Mouse (Mus musculus): Measurements from ENCODE around the gene Tent4b.

Tent4b gene

DNA sequence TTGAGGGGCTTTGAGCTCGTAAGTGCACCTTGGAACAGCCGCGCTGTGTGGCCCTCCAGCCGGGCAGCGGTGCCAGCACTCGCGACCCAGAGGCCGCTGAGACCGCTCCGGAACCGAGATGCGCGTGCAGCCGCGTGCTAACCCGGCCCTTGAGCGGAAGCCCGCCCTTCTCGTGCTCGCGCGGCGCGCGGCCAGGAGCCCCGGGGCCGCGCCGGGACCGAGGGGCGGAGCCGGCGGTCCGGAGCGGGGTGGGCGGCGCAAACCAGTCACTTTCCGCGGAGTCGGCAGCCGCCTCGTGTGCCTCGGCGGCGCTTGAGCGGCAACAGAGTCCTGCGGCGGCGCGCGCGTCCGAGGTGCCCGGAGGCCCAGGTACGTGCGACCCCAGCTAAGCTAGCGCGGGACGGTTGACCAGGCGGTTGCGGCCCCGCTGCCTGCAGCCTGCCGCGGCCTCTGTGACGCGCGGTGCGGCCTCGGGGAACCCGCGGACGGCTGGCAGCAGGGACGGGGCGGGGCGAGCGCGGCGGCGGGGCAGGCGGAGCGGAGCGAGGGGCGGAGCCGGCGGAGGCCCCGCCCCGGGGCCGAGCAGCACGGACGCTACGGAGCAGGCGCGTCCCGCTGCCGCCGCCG lies at the start of gene Tent4b:
Gene Tent4b, plus strand, starts transcription at position 269 of the 627 bp plus-strand sequence.
- in situ Hi-C loops (cut with MboI; ENCODE audit: unreplicated experiment in 2 of 2), result no loop called here

DNA sequence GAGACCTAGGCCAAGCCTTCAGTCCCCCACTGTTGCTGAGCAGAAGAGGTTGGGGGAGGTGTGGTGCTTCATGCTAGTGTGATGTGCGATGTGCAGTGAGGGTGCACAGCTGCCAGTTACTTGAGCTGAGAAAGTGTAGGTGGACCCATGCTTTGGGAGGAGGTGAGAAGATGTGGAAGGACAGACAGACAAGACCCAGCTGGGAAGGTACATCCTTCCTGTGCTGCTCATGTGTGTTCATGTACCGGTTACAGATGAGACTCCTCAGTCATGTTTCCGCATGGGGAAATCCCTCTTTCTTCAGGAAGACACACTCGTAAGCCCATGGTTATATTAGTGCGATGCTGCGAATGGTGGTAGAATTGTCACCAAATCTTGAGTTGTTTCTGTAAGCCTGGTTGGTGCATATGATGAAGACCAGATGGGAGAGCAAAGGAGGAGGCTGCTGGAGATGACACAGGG lies 48.1 kb upstream of the Tent4b start:
- in situ Hi-C loops (cut with MboI; ENCODE audit: unreplicated experiment in 2 of 2), result loop anchor here (10.0 to 25.0 kb wide), 2 partner anchors 439 to 556 kb away; no protein-coding TSS in a partner anchor

DNA sequence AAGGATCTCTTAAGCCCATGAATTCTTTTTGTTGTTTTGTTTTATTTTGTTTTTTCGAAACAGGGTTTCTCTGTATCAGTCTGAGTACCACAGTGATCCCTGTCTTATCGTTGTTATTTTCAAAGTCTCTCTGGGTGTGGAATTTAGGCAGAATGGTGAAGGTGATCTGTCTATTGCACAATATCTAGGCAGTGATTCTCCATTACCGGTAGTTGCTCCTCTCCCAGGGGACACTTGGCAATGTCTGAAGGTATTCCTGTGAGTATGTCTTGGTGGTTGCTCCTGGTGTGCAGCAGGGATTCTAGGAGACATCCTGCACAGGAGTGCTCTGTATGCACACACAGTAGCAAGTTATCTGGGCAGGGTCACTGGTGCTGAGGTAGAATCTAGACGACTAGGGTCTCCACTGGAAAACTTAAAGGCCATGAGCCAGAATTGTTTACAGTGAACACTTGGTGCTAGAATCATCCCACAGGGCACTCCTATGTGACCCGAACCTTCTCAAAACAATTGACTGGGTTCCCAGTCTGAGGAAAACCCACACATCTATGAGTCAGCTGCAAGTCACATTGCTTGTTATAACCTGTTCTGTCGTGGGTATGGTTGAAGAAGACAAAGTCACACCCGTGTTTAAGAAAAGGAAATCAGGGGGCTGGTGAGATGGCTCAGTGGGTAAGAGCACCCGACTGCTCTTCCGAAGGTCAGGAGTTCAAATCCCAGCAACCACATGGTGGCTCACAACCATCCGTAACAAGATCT lies 38.6 kb upstream of the Tent4b start:
- in situ Hi-C loops (cut with MboI; ENCODE audit: unreplicated experiment in 2 of 2), result loop anchor here (5.0 to 25.0 kb wide), 3 partner anchors 43 to 448 kb away; partner anchors contain the start of gene Cnep1r1 (in 1 of the 2)

DNA sequence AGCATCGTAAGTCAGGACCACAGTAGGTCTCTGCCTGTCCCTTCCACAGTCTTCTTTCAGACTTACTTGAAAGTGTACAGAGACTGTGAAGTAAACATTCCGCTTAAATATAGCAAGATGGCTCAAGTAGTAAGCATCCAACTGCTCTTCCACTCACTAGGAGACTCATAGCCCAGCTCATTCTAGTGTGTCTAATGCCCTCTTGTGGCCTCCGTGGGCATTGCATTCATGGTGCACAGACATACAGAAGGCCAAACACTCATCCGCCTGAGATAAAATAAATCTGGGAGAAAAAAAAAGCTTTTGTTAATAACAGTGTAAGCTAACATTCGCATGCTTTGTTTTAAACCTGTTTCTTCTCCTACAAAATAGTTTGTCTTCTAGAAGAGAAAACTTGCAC lies 37.6 kb upstream of the Tent4b start:
- in situ Hi-C loops (cut with MboI; ENCODE audit: unreplicated experiment in 2 of 2), result loop anchor here (5.0 to 25.0 kb wide), 3 partner anchors 44 to 449 kb away; partner anchors contain the start of gene Cnep1r1 (in 1 of the 2)

DNA sequence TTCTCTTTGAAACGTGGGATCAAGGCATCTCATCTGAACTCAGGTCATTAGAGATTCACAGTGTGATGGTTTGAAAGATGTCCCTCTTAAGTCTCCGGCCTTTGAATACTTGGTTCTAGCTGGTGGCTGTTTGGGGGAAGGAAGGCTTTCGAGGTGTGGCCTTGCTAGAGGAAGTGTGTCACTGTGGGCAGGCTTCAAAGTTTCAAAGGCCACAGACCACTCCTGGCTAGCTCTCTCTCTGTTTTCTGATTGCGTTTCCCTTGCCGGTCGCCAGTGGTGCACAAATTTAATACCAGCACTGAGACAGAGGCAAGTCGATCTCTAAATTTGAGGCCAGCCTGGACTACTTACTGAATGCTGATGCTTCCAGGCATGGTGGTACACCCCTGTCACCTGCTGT lies 23.7 kb upstream of the Tent4b start:
- in situ Hi-C loops (cut with MboI; ENCODE audit: unreplicated experiment in 2 of 2), result no loop called here

DNA sequence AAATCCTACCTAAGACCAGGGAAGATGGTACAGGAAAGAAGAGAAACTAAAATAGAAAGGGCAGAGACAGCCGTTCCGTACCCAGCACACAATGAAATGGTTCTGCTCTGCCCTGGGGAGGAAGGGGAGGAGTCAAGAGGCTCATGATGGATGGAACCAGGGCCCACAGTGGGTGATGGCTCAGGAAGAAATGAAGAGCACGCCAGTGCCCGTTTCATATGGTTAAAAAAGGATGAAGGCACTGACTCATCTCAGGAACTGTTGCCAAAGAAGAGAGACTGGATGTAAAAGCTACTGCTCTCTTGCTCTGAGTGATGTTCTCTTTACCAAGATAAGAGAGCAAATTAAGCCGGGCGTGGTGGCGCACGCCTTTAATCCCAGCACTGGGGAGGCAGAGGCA lies 21.7 kb upstream of the Tent4b start:
- in situ Hi-C loops (cut with MboI; ENCODE audit: unreplicated experiment in 2 of 2), result no loop called here

DNA sequence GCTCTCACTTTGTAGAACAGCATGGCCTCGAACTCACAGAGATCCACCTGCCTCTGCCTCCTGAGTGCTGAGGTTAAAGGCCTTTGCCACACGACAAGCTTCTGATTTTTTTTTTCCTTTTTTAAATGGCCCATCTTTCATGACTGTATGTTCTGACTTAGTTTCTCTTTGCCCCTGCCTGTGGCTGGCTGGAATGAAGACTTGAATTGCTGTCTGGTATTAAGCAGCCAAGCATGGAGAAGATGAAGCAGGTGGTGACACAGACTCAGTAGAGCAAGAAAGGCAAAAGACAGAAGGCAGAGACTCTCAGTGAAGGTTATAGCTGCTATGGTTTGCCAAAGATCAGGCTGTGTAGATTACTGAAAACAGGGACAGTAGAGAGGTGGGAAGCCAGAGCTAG lies 15.9 kb upstream of the Tent4b start:
- in situ Hi-C loops (cut with MboI; ENCODE audit: unreplicated experiment in 2 of 2), result no loop called here

DNA sequence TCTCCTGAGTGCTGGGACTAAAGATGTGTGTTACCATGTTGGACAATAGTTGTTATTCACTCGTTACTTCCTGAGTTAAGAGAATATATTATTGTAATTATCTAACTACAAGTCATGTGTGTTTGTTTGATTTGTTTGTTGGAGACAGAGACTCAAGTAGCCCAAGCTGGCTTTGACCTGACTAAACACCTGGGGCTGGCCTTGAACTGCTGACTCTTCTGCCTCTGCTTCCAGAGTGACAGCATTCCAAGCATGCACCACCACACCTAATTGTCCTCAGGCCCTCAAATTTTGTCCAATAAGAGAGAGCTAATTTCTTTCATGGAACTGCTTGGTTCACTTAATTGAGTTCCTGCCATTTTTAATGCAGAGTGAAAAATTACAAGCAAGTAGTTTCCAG lies 14.1 kb upstream of the Tent4b start:
- in situ Hi-C loops (cut with MboI; ENCODE audit: unreplicated experiment in 2 of 2), result no loop called here

DNA sequence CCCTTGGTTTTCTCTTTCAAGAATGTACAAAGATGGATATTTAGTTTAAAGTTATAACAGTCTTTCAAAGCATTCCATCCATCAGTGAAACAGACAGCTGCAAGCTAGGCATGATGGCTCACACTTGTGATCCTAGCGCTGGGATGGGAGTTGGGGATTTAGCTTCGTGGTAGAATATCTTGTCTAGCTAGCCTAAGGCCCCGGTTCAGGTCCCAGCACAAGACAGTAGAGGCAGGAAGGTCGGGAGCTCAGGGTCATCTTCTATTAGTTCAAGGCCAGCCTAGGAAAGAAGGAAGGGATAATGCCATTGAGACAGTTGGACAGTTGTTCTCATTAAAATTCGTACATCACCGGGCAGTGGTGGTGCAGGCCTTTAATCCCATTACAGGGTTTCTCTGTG lies 13.3 kb upstream of the Tent4b start:
- in situ Hi-C loops (cut with MboI; ENCODE audit: unreplicated experiment in 2 of 2), result no loop called here

DNA sequence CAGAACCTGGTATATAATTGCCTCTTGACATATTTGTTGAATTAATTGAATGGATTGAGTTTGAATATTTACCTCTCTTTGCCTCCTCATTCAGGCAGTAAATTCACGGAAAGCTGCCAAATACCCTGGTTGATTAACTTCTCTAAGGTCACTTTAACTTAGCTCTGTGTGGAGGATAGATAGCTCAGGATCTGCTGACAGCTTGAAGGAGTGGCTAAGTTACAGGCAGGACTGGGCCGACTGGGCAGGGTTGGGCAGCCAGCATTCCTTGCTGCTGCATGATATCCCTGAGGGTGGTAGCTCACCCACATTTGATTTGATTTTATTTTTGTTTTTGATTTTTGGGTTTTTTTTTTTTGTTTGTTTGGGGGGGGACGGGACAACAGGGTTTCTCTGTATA lies 1.7 kb upstream of the Tent4b start:
- in situ Hi-C loops (cut with MboI; ENCODE audit: unreplicated experiment in 2 of 2), result no loop called here

DNA sequence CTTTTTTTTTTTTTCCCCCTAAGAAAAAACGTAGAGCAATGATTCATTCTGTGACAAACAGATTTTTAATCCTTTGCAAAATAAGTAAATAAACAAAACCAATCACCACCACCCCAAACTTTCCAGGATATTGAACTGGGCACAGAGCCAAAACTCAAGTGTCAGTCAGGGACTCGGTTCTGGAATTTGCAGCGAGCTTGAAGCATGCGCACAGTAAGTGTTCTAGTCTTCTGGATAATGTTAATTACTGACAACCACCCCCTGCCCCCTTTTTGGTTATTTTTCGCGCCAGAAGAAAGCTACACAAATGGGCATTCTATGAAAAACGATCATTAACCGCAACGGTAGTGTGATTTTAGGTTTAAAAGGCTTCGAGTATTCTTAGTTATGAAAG lies 465 bp upstream of the Tent4b start:
- in situ Hi-C loops (cut with MboI; ENCODE audit: unreplicated experiment in 2 of 2), result no loop called here

DNA sequence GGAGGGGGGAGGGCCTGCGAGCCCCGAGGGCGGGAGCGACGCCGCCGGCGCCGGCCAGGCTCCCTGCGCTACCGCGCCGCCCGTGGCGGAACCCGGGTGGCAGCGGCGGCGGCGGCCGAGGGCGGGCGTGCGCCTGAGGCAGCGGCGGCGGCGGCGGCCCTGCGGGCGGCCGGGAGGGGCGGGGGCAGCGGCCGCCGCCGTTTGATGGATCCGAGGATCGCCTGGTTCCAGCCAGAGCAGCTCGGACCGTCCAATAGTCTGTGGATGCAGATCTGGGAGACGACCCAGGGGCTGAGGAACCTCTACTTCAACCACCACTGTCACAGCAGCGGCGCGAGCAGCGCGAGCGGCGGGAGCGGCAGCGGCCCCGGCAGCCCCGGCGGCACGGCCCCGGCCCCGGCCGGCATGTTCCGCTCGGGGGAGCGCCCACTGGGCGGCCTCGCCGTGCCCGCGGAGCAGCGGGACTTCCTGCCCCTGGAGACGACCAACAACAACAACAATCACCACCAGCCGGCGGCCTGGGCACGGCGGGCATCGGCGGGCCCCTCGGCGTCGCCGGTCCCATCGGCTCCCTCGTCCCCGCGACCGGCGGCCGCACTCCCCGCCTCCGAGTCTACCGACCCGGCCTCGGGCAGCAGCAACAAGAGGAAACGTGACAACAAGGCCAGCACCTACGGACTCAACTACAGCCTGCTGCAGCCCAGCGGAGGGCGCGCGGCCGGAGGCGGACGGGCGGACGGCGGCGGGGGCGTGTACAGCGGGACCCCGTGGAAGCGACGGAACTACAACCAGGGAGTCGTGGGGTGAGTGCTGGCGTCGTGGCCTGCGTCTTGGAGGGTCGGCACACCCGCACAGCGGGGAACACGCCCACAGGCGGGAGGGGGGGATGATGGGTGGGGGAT lies 938 bp downstream of the Tent4b start:
- in situ Hi-C loops (cut with MboI; ENCODE audit: unreplicated experiment in 2 of 2), result loop anchor here (5.0 to 25.0 kb wide), 3 partner anchors 37 to 1463 kb away; partner anchors contain the start of genes Gm10638 (in 1 of the 2) and Siah1a (in 1 of the 2)

DNA sequence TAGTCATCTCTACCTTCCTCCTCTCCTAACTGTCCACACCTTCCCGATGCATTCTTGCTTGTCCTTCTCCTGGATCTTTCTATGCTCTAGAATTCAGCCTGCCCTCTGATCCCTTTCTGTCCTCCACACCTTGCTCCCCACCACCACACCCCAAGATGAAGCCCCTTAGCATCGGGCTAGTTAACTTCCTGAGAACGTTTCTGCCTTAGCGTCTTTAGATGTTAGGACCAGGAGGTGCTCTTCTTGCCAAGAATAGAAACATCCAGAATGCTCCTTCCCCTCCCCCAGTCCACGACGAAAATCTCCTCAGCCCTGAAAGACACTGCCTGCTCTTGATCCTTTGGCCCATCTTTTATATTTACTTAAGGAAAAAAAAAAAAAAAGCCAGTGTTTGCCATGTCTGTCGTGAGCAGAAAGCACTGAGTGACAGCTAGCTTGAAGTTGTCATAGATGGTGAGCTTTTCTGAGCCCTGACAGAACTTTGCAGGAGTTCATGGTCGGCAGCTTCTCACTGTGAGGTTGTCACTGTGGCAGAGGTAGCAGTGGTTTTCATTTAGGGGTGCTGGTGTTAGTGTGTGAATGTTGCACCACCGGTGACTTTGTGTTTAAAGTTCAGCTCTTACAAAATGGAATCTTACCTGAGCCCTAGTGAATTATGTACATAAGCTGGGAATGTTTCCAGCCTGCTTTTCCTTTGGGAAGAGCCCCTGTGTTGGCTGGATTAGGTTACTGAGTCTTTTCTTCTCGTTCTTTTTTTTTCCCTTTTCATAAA lies 1.9 kb downstream of the Tent4b start:
- in situ Hi-C loops (cut with MboI; ENCODE audit: unreplicated experiment in 2 of 2), result loop anchor here (5.0 to 25.0 kb wide), 3 partner anchors 36 to 1464 kb away; partner anchors contain the start of genes Gm10638 (in 1 of the 2) and Siah1a (in 1 of the 2)

DNA sequence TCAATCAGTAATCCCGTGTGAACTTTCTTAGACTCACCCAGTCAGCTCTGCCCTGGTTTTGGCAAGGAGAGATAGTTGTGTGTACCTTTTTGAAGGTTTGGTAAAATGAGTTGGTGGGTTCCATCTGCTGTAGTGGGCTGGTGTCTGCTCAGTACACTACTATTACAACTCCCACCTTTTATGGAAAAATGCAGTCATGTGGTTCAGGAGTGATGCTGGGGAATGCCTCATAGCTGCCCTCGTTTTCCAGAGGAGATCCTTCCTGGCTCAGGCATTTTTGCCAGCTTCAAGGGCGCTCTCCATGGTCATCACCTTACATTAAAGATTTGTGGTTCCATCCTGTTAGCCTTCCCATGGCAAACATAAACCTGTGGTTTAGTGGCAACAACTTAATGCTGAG lies 2.6 kb downstream of the Tent4b start:
- in situ Hi-C loops (cut with MboI; ENCODE audit: unreplicated experiment in 2 of 2), result loop anchor here (5.0 to 25.0 kb wide), 3 partner anchors 36 to 1464 kb away; partner anchors contain the start of genes Gm10638 (in 1 of the 2) and Siah1a (in 1 of the 2)

DNA sequence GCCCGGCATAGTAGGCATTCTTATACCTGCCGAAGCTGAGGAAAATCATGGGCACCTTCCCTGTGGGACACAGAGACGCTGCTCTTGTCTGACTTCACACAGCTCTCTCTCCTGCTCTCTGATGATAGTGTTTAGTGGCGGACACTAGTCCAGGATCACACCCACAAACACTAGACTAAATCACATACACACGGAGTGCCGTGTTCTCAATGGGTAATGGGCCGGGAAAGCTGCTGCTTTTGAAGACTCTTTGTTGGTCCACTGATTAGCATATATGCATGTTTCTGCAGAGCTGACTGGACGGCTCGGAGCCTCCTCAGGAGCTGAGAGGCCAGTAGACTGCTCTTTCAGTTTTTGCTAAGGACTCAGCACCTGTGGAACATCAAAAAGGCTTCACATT lies 7.0 kb downstream of the Tent4b start:
- in situ Hi-C loops (cut with MboI; ENCODE audit: unreplicated experiment in 2 of 2), result loop anchor here in 1 of 2 experiments (25.0 kb wide), 1 partner anchor 1469 kb away; the partner anchor contains the start of genes Gm10638 and Siah1a

DNA sequence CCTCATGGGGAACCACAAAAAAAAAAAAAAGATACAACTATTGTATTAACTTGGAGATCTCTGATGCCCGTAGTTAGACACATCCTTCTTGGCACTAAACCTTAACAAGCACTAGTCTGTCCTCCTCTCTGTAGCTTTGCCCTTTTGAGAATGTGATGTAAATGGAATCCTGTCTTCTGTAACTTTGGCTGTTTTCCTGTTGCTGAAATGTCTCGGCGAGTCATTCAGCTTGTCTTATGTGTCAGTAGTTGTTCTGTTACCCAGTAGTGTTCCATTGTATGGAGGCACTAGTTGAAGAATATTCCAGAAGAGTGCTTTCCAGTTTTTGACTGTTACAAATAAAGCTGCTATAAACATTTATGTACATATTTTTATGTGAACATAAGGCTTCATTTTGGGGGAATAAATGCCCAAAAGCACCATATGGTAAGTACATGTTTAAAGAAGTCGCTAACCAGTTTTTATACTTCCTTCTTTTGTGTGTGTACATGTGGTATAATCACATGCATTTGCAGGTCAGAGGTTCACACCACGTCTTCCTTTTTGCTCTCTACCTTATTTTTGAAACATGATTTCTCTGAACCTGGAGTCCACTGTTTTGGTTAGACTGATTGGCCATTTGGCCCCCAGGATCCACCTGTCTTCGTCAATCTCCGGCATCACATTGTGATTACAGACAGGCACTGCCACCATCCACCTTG lies 8.3 kb downstream of the Tent4b start:
- in situ Hi-C loops (cut with MboI; ENCODE audit: unreplicated experiment in 2 of 2), result loop anchor here in 1 of 2 experiments (25.0 kb wide), 1 partner anchor 1470 kb away; the partner anchor contains the start of genes Gm10638 and Siah1a

DNA sequence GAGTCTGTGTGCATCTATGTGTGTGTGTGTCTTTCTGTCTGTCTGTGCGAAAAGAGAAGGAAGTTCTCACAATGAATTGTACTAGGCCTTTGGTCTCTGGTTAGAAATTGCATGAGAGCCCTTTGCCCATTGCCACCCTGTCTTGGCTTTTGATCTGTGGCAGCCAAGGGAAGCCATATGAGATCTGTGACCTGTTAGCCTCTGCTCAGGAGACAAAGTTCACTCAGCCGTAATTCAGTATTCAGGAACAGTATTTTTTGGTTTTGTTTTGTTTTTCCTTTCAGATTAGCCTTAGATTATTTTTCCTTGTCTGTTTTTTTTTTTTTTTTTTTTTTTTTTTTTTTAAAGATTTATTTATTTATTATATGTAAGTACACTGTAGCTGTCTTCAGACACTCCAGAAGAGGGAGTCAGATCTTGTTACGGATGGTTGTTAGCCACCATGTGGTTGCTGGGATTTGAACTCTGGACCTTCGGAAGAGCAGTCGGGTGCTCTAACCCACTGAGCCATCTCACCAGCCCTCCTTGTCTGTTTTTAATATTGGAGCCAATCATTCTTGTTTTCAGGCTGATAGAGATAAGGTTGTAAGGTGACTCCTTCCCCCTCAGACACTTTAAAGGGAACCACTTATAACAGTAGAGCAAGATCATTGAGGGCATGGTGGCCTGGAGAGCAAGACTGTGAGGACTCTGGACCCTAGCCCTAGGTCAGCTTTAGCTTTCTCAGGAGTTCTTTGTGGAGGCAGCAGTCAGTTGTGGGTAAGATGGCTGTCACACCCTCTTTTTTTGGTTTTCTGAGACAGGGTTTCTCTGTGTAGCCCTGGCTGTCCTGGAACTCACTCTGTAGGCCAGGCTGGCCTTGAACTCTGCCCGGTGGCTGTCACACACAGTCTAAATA lies 11.2 kb downstream of the Tent4b start:
- in situ Hi-C loops (cut with MboI; ENCODE audit: unreplicated experiment in 2 of 2), result loop anchor here in 1 of 2 experiments (25.0 kb wide), 1 partner anchor 1473 kb away; the partner anchor contains the start of genes Gm10638 and Siah1a

DNA sequence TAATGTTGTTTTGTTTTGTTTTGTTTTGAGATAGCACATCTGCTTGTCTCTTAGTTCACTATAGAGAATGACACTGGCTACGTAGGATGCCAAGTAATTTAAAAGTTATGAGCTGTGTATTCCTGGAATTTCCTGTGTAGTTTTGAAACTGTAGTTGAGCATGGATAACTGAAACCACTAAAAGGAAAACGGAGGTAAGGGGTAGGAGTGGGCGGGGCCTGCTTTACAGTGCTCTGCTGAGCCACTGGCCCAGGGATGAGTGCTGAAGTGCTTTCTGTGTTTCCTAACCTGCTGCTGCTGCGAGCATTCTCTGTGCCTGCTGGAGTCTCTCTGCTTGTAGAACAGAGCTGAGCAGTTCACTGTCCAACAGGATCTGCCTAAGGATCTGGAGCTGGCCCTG lies 22.3 kb downstream of the Tent4b start:
- in situ Hi-C loops (cut with MboI; ENCODE audit: unreplicated experiment in 2 of 2), result loop anchor here in 1 of 2 experiments (25.0 kb wide), 1 partner anchor 1484 kb away; the partner anchor contains the start of genes Gm10638 and Siah1a
